9 mouse cellular contexts compared by ENCODE assay signal in genomic region chr6:131418770-131419169, GRCm38 (mm10). TPM values are rescaled to one million over a fixed set of nuclear protein-coding genes. Genes with fewer than 3 reads are reported as not detected.
DNase-seq lines count a peak whose midpoint lies in the region; ATAC-seq and TF ChIP-seq lines count a peak whose summit lies in the region.
"Had no signal": no experiment of that assay in that cellular context is flagged by ENCODE, and none has a peak within 500 bp of the region (broad histone marks: within the 10 kb centered on the region; RNA-seq: fewer than 3 reads in every experiment).

No protein-coding gene starts in this region.

- no peaks in the 10 kb centered on the region for H3K4me1 ChIP-seq in midbrain, embryonic 13.5 days (replicated peaks)
- no peaks in the 10 kb centered on the region for H3K4me1 ChIP-seq in midbrain, embryonic 15.5 days
- H3K4me1 ChIP-seq in lung, embryonic 14.5 days (ENCODE audit: insufficient read depth): no peaks in the 10 kb centered on the region
- H3K4me1 ChIP-seq in stomach, embryonic 14.5 days (ENCODE audit: control insufficient read depth, insufficient read depth, low read length): no peaks in the 10 kb centered on the region
- H3K4me1 ChIP-seq: heart, embryonic 13.5 days had no signal

- H3K27me3 ChIP-seq in midbrain, embryonic 13.5 days: no peaks in the 10 kb centered on the region
- no peaks in the 10 kb centered on the region for H3K27me3 ChIP-seq in midbrain, embryonic 15.5 days (replicated peaks)
- H3K27me3 ChIP-seq in lung, embryonic 14.5 days (ENCODE audit: insufficient read depth, low read length): no peaks in the 10 kb centered on the region
- no peaks in the 10 kb centered on the region for H3K27me3 ChIP-seq in stomach, embryonic 14.5 days (ENCODE audit: control insufficient read depth, insufficient read depth, low read length)
- H3K27me3 ChIP-seq: heart, embryonic 13.5 days had no signal

- no peak overlapping the region for H3K4me2 ChIP-seq in midbrain, embryonic 13.5 days (replicated peaks)
- H3K4me2 ChIP-seq in midbrain, embryonic 15.5 days: no peak overlapping the region
- H3K4me2 ChIP-seq in lung, embryonic 14.5 days: no peak overlapping the region
- no peak overlapping the region for H3K4me2 ChIP-seq in stomach, embryonic 14.5 days (replicated peaks; ENCODE audit: low read depth, low read length)
- H3K4me2 ChIP-seq: heart, embryonic 13.5 days had no signal

- H3K4me3 ChIP-seq in midbrain, embryonic 13.5 days (replicated peaks): no peak overlapping the region
- no peak overlapping the region for H3K4me3 ChIP-seq in midbrain, embryonic 15.5 days
- H3K4me3 ChIP-seq in lung, embryonic 14.5 days (ENCODE audit: low read depth, low read length): no peak overlapping the region
- no peak overlapping the region for H3K4me3 ChIP-seq in stomach, embryonic 14.5 days (ENCODE audit: low read depth, low read length)
- H3K4me3 ChIP-seq: heart, embryonic 13.5 days had no signal

- peak; percentile 55; the same call in 1 of the 2 replicates for ATAC-seq in midbrain, embryonic 13.5 days
- no peak for ATAC-seq in midbrain, embryonic 15.5 days (replicated peaks)
- ATAC-seq in lung, embryonic 14.5 days (ENCODE audit: insufficient read depth): peak; percentile 89
- ATAC-seq in stomach, embryonic 14.5 days (ENCODE audit: insufficient number of reproducible peaks, insufficient read depth, low FRiP score, low read depth): peak; percentile 42; the same call in 1 of the 2 replicates

- no peaks in the 10 kb centered on the region for H3K36me3 ChIP-seq in midbrain, embryonic 13.5 days
- no peaks in the 10 kb centered on the region for H3K36me3 ChIP-seq in midbrain, embryonic 15.5 days (replicated peaks)
- H3K36me3 ChIP-seq in lung, embryonic 14.5 days (ENCODE audit: insufficient read depth): no peaks in the 10 kb centered on the region
- H3K36me3 ChIP-seq in stomach, embryonic 14.5 days (ENCODE audit: control insufficient read depth, insufficient read depth, low read length): no peaks in the 10 kb centered on the region
- H3K36me3 ChIP-seq: heart, embryonic 13.5 days had no signal

- no peaks in the 10 kb centered on the region for H3K9me3 ChIP-seq in midbrain, embryonic 13.5 days
- H3K9me3 ChIP-seq in midbrain, embryonic 15.5 days: no peaks in the 10 kb centered on the region
- H3K9me3 ChIP-seq in lung, embryonic 14.5 days (ENCODE audit: low read depth, low read length): no peaks in the 10 kb centered on the region
- no peaks in the 10 kb centered on the region for H3K9me3 ChIP-seq in stomach, embryonic 14.5 days (ENCODE audit: control insufficient read depth, low read depth, low read length)
- H3K9me3 ChIP-seq: heart, embryonic 13.5 days had no signal

- peak; percentile 69 for TF ChIP-seq CTCF in lung, embryonic 14.5 days (IDR thresholded peaks at IDR 0.05; ENCODE audit: low read depth)

- H3K9ac ChIP-seq in midbrain, embryonic 13.5 days (replicated peaks): no peak overlapping the region
- no peak overlapping the region for H3K9ac ChIP-seq in midbrain, embryonic 15.5 days
- H3K9ac ChIP-seq in lung, embryonic 14.5 days: no peak overlapping the region
- no peak overlapping the region for H3K9ac ChIP-seq in stomach, embryonic 14.5 days (replicated peaks; ENCODE audit: low read depth, low read length)
- H3K9ac ChIP-seq: heart, embryonic 13.5 days had no signal

- peak; percentile 7 to 83 for DNase-seq in adrenal gland, adult (ENCODE audit: inconsistent age in 2 of 2, low spot score in 1 of 2)
- DNase-seq in adrenal gland, postnatal 4 days (ENCODE audit: low spot score in 2 of 2): no peak
- peak; percentile 6 for DNase-seq in embryo, embryonic 10 days (ENCODE audit: low spot score)
- DNase-seq in induced T-regulatory cell, adult 2 months (ENCODE audit: low read depth): peak; percentile 45
- peak; percentile 91 for DNase-seq in lung, embryonic 14.5 days

- H3K27ac ChIP-seq in midbrain, embryonic 13.5 days: no peak overlapping the region
- no peak overlapping the region for H3K27ac ChIP-seq in midbrain, embryonic 15.5 days
- H3K27ac ChIP-seq in lung, embryonic 14.5 days (ENCODE audit: low read depth): no peak overlapping the region
- no peak overlapping the region for H3K27ac ChIP-seq in stomach, embryonic 14.5 days (ENCODE audit: low read length)
- H3K27ac ChIP-seq: heart, embryonic 13.5 days had no signal

RNA-seq across cellular contexts. Expression of gene Ybx3, which starts 30.5 kb away (rescaled TPM):
- 100 to 1,000 TPM; 197 to 198 TPM for total RNA-seq in adrenal gland, postnatal 4 days (2021)
- polyA plus RNA-seq in midbrain, embryonic 13.5 days (2015; fragmentation: Nextera tagmentation; extraction: Ambion mirVana): 23.3 and 25.0 TPM in 2 replicates
- polyA plus RNA-seq in midbrain, embryonic 15.5 days (2015; fragmentation: Nextera tagmentation; extraction: Ambion mirVana): 24.2 and 27.1 TPM in 2 replicates
- polyA plus RNA-seq in lung, embryonic 14.5 days (2014; fragmentation: Nextera tagmentation; extraction: Ambion mirVana): 59.1 and 65.1 TPM in 2 replicates
- polyA plus RNA-seq in stomach, embryonic 14.5 days (2014; fragmentation: Nextera tagmentation; extraction: Ambion mirVana): 50.3 and 53.1 TPM in 2 replicates

Comparison
In these comparisons a context has a peak if more than half of its experiments do, and no peak if none do; other contexts are left out.
1. DNase-seq: peak in adrenal gland, adult (2 of 2), embryo, embryonic 10 days (single experiment), induced T-regulatory cell, adult 2 months (single experiment) and lung, embryonic 14.5 days (single experiment); none in adrenal gland, postnatal 4 days (0 of 2).